Mouse (Mus musculus) sigmoid colon, adult 10 weeks (tissue): Measurements from ENCODE around the gene Ubap1. TPM values are rescaled to one million over a fixed set of nuclear protein-coding genes. Genes with fewer than 3 reads are reported as not detected.

Experiments
- polyA plus RNA-seq: library from polyadenylated mRNA; stranded (reverse); fragments of 350-450 nt; fragmentation: Illumina TruSeq; extraction: RNeasy Lipid Tissue Mini Kit (QIAGEN cat#74804); gene quantifications from one replicate; pipeline ENCODE4 v1.2.3, GENCODE M21; 2014; ENCODE audit warnings: low read depth, low replicate concordance

The Ubap1 gene
- 56.7 TPM for polyA plus RNA-seq

DNA sequence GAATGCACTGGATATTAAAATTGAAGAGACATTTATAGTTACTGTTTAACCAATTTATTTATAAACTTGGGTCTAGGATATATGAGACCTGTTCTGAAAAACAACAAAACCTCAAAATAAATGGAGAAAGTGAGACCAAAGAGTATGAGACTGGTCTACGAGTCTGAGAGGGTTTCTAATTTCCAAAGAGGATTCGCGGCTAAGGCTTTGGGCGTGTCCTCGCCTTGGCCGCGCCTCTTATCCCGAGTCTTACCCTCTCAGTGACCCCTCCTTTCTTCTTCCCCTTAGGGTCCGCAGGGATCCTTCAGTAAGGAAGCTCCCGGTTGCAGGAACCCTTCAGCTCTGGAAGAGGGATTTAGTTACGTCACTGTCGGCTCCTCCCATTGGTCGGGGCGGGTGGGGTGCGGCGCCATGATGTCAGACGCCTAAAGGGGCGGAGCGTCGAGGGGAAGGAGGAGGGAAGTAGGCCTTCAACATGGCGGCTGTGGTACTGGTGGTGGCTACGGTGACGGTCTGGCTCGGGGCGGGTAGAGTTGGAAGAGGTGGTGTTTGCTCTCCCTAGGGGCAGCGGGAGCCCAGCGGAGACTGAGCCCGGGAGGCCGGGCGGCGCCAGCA is at the start of gene Ubap1:
TSS of gene Ubap1 (plus strand) at position 413 of the 615 bp plus-strand sequence.

DNA sequence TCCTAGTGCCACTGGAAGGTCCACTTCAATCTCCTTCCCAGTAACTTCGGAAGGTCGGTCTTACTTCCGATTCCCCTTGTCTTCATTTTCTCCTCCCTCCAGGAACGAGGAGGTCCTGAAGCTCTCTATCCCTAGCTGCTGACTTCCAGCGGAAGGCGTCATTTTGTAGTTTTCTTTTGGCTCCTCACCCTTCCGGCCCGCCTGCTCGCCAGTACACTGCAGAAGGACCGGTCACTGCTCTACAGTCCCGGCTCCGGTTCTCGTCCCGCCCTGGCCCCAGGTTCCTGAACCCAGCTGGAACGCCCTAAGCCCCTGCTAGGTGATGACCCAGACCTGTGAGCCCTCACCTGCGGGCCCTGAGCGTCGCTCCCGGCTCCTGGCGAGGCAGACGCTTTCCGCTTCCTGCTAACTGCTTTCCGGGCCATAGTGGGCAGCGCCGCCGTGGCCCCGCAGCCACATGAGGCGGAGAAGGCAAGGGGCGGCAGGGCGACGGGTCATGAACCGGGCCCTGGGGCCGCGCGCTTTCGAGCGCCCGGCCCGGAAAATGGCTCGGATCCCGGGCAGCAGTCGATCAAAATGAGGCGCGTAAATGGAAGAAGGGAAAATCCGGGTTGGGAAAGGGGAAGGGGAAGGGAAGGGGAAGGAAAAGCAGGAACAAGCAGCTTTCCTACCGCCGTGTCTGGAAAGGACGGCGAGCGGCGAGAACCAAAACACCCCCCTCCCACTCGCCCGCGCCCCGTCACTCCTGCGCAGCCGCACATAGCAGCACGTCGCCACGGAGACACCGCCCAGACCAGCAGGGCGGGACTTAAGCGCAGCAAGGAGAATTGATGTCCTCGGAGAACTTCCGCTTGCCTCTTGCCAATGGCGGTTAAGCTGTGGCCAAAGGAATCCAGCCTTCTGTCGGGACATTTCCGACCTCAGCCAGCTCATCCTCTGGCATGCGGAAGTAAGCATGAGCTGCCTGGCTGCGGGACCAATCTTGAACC is 34.4 kb upstream of the Ubap1 start, which contains the start of gene Dcaf12:
TSS of gene Dcaf12 (minus strand) at position 749 of the 989 bp plus-strand sequence.

Other genes starting within 250 kb of the Ubap1 start
- 1.5 TPM for gene Nol6, start 224.5 kb upstream of the Ubap1 start, polyA plus RNA-seq
- gene Ube2r2, start 213.3 kb upstream of the Ubap1 start, polyA plus RNA-seq: 212 TPM
- 43.2 TPM for gene Ubap2, start 73.9 kb upstream of the Ubap1 start, polyA plus RNA-seq
- 35.3 TPM for gene Dcaf12, start 34.1 kb upstream of the Ubap1 start, polyA plus RNA-seq
- gene Kif24, start 115.9 kb downstream of the Ubap1 start, polyA plus RNA-seq: 3.0 TPM
- 19.7 TPM for gene Nudt2, start 116.2 kb downstream of the Ubap1 start, polyA plus RNA-seq
- 4.4 TPM for gene AI464131, start 154.1 kb downstream of the Ubap1 start, polyA plus RNA-seq
- not detected for gene 1110017D15Rik, start 168.3 kb downstream of the Ubap1 start, polyA plus RNA-seq
- gene Fam219a, start 220.5 kb downstream of the Ubap1 start, polyA plus RNA-seq: 1.6 TPM
- not detected for gene Dnaic1, start 220.8 kb downstream of the Ubap1 start, polyA plus RNA-seq